Mouse (Mus musculus): ENCODE data around the gene Dcaf5.

GRCm38 (mm10) chr12:80285890-80286289 is 150.5 kb downstream of the Dcaf5 start:
- TF ChIP-seq CTCF (IDR thresholded peaks at IDR 0.05; ENCODE audit: low read depth, low read length) (no peak), POLR2A (IDR thresholded peaks at IDR 0.05; ENCODE audit: borderline replicate concordance, low read depth, low read length) (no peak)

All from bone marrow macrophage, adult 2 months (primary cell).